In the genomic region with DNA sequence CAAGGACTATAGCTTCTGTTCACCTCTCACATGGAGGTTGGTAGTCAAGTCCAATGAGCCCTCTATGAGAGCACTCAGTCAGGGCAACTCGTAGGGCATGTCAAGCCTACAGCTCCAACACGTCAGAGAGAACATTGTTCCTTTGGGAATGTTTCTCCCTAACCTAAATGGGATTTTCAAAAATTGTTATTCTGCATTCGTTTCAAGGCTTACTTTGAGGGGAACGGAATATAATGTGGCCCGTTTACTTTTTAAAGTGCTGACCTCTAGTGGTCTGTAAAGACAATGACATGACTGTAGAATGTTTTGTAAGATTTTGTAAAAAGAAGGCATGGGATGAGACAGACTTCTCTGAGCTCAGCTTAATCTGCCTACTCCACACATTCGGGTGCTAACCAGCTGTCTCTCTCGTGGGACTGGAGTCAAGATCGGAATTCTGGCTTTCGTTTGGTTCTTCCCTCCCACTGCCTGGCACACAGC, we compare ENCODE assay signal across 8 mouse cellular contexts. TPM values are rescaled to one million over a fixed set of nuclear protein-coding genes. Genes with fewer than 3 reads are reported as not detected.
A peak's percentile ranks its signal among the peaks of the same experiment; 100 is the strongest.
DNase-seq lines count a peak whose midpoint lies in the region; ATAC-seq and TF ChIP-seq lines count a peak whose summit lies in the region.

No protein-coding gene starts in this region.

- ATAC-seq in intestine, embryonic 14.5 days (replicated peaks; ENCODE audit: low FRiP score, low TSS enrichment, low read depth): peak; percentile 70
- ATAC-seq in megakaryocyte-erythroid progenitor cell, adult 5-6 weeks (replicated peaks; ENCODE audit: low FRiP score, low TSS enrichment, poor library complexity, severe bottlenecking): 0 out of 2 replicates have a peak, but pooled peaks have one; percentile 34
- ATAC-seq in stomach, postnatal 0 days (ENCODE audit: low FRiP score, low TSS enrichment): no peak
- ATAC-seq in activated CD4-positive, CD25-positive, alpha-beta regulatory T cell, adult 4 months: no peak

- peak; percentile 75 for TF ChIP-seq CTCF in gastrocnemius, adult 2 months (IDR thresholded peaks at IDR 0.05)
- peak; percentile 82 for TF ChIP-seq CTCF in stomach, postnatal 0 days (IDR thresholded peaks at IDR 0.05; ENCODE audit: low read depth)

- TF ChIP-seq EP300 in stomach, postnatal 0 days (optimal IDR thresholded peaks at IDR 0.05): no peak

- no peak overlapping the region for H3K27ac ChIP-seq in gastrocnemius, adult 2 months
- no peak overlapping the region for H3K27ac ChIP-seq in intestine, embryonic 14.5 days (ENCODE audit: low read depth)
- H3K27ac ChIP-seq in stomach, postnatal 0 days (replicated peaks): no peak overlapping the region

- no peaks in the 10 kb centered on the region for H3K36me3 ChIP-seq in intestine, embryonic 14.5 days (ENCODE audit: control insufficient read depth, insufficient read depth, low read length)
- no peaks in the 10 kb centered on the region for H3K36me3 ChIP-seq in stomach, postnatal 0 days (ENCODE audit: control insufficient read depth, insufficient read depth, low read length)

- H3K4me1 ChIP-seq in intestine, embryonic 14.5 days (replicated peaks; ENCODE audit: control insufficient read depth, insufficient read depth, low read length): no peaks in the 10 kb centered on the region
- no peaks in the 10 kb centered on the region for H3K4me1 ChIP-seq in stomach, postnatal 0 days (replicated peaks; ENCODE audit: control insufficient read depth, insufficient read depth)

- intact Hi-C loops in gastrocnemius, adult 2 months (cut with DNase I): loop anchor here (1.0 to 5.0 kb wide), 2 partner anchors 52 to 211 kb away; no protein-coding TSS in a partner anchor
- intact Hi-C loops in gastrocnemius, postnatal 36 days (cut with DNase I): loop anchor here (2.0 kb wide), 1 partner anchor 210 kb away; no protein-coding TSS in a partner anchor

- H3K9ac ChIP-seq in intestine, embryonic 14.5 days (ENCODE audit: low read length): no peak overlapping the region
- no peak overlapping the region for H3K9ac ChIP-seq in stomach, postnatal 0 days (ENCODE audit: low read length)

- no peaks in the 10 kb centered on the region for H3K9me3 ChIP-seq in intestine, embryonic 14.5 days (ENCODE audit: control insufficient read depth, low read length)
- H3K9me3 ChIP-seq in stomach, postnatal 0 days (ENCODE audit: control insufficient read depth, low read length): no peaks in the 10 kb centered on the region

- no peak overlapping the region for H3K4me3 ChIP-seq in gastrocnemius, adult 2 months
- H3K4me3 ChIP-seq in intestine, embryonic 14.5 days (ENCODE audit: low read depth, low read length): no peak overlapping the region
- no peak overlapping the region for H3K4me3 ChIP-seq in stomach, postnatal 0 days (ENCODE audit: low read depth, low read length)

- DNase-seq in gastrocnemius, adult 2 months: no peak
- DNase-seq in gastrocnemius, postnatal 36 days: no peak
- peak; percentile 29 for DNase-seq in A20 (ENCODE audit: low read depth, low spot score)
- DNase-seq in embryo, embryonic 10.5 days (ENCODE audit: low spot score): peak; percentile 52
- DNase-seq in intestine, embryonic 14.5 days (ENCODE audit: low spot score): no peak
- DNase-seq in stomach, postnatal 0 days (ENCODE audit: low spot score): no peak

- no peak overlapping the region for H3K4me2 ChIP-seq in intestine, embryonic 14.5 days (ENCODE audit: low read length)
- no peak overlapping the region for H3K4me2 ChIP-seq in stomach, postnatal 0 days (replicated peaks; ENCODE audit: low read depth)

- WGBS in intestine, embryonic 14.5 days: 30% methylated on average over 9 of the region's 9 CpGs
- 21% methylated on average over 9 of the region's 9 CpGs for WGBS in stomach, postnatal 0 days

- no peaks in the 10 kb centered on the region for H3K27me3 ChIP-seq in intestine, embryonic 14.5 days (replicated peaks; ENCODE audit: control insufficient read depth, insufficient read depth, low read length)
- no peaks in the 10 kb centered on the region for H3K27me3 ChIP-seq in stomach, postnatal 0 days (ENCODE audit: control insufficient read depth, insufficient read depth, low read length)

RNA-seq across cellular contexts. Expression of gene Cc2d2a, which starts 27.5 kb away (rescaled TPM):
- total RNA-seq in gastrocnemius, adult 2 months (2021): 1 to 10 TPM; 4.1 to 7.7 TPM
- 1 to 10 TPM; 5.0 to 5.9 TPM for total RNA-seq in gastrocnemius, postnatal 36 days (2021)
- 9.8 and 11.0 TPM in 2 replicates for polyA plus RNA-seq in intestine, embryonic 14.5 days (2014; fragmentation: Nextera tagmentation; extraction: Ambion mirVana)
- total RNA-seq in megakaryocyte-erythroid progenitor cell, adult 5-6 weeks (2014; fragmentation: Nextera tagmentation): not detected in 2 replicates
- 0.33 and 0.50 TPM in 2 replicates for total RNA-seq in megakaryocyte-erythroid progenitor cell, adult 5-6 weeks (2017)
- polyA plus RNA-seq in stomach, postnatal 0 days (2015; fragmentation: Nextera tagmentation; extraction: Ambion mirVana): 4.7 and 5.5 TPM in 2 replicates
- 1 to 10 TPM; 1.3 TPM for polyA plus RNA-seq in activated CD4-positive, CD25-positive, alpha-beta regulatory T cell, adult 4 months (2017; shearing (Covaris generic))

Comparison
In these comparisons a context has a peak if more than half of its experiments do, and no peak if none do; other contexts are left out.
1. DNase-seq: peak in A20 (single experiment) and embryo, embryonic 10.5 days (single experiment); none in gastrocnemius, adult 2 months (single experiment), gastrocnemius, postnatal 36 days (0 of 2), intestine, embryonic 14.5 days (single experiment) and stomach, postnatal 0 days (single experiment).
2. ATAC-seq: peak in intestine, embryonic 14.5 days (single experiment) and megakaryocyte-erythroid progenitor cell, adult 5-6 weeks (single experiment); none in stomach, postnatal 0 days (single experiment) and activated CD4-positive, CD25-positive, alpha-beta regulatory T cell, adult 4 months (single experiment).